Mouse (Mus musculus) brain, embryonic 14.5 days (tissue): Measurements from ENCODE around the gene Cep170b.

ENCODE experiments used
- CTCF ChIP-seq: fragments of 200-500 bp; IDR thresholded peaks from 2 replicates; pipeline ENCODE4 v1.5.1; 2012; ENCODE audit warnings: inconsistent platforms, mild to moderate bottlenecking, moderate library complexity, borderline replicate concordance; ENCODE audit not compliant: insufficient read depth, insufficient read length; ENCODE audit errors: extremely low read depth
- POLR2A ChIP-seq: fragments of 200-500 bp; IDR thresholded peaks from 2 replicates; pipeline ENCODE4 v1.6.1; 2012; ENCODE audit warnings: mild to moderate bottlenecking, inconsistent platforms, borderline replicate concordance; ENCODE audit not compliant: poor library complexity, insufficient read depth, insufficient read length, severe bottlenecking; ENCODE audit errors: extremely low read depth

GRCm38 (mm10) chr12:112746808-112747605 is 26.8 kb downstream of the Cep170b start:
- TF ChIP-seq POLR2A (no peak), CTCF (peak; percentile 62; the same call in 1 of the 2 replicates)
